Mouse (Mus musculus) G1E (cell line): ENCODE results near the gene Tanc2.

Experiments
- CTCF ChIP-seq: IDR thresholded peaks from 2 replicates; pipeline ENCODE4 v1.5.1; 2012; ENCODE audit warnings: low read depth, low read length, inconsistent platforms, mixed read lengths
- GATA1 ChIP-seq: IDR thresholded peaks from 2 replicates; pipeline ENCODE4 v1.6.1; 2012; ENCODE audit warnings: borderline replicate concordance, low read length, inconsistent platforms, mixed read lengths
- POLR2AphosphoS5 ChIP-seq: IDR thresholded peaks from 2 replicates; pipeline ENCODE4 v1.6.1; 2012; ENCODE audit warnings: low read depth, low read length, inconsistent platforms; ENCODE audit not compliant: insufficient replicate concordance
- TAL1 ChIP-seq: conservative IDR thresholded peaks from 2 replicates; pipeline ENCODE4 v1.6.1; 2012; ENCODE audit warnings: low read depth, low read length, inconsistent platforms, mixed read lengths

- TF ChIP-seq GATA1 (no peak), CTCF (no peak), TAL1 (no peak), POLR2AphosphoS5 (no peak)
These were observed 379.2 kb downstream of the Tanc2 start for GRCm38 (mm10) chr11:105968948-105969347.
